Mouse (Mus musculus): ENCODE measurements around the gene Gm12355.
A peak's percentile ranks its signal among the peaks of the same experiment; 100 is the strongest.

GRCm38 (mm10) chr11:98660517-98660916, 35.1 kb upstream of the Gm12355 start:
- TF ChIP-seq CTCF (IDR thresholded peaks at IDR 0.05) (peak; percentile 87), EP300 (IDR thresholded peaks at IDR 0.05) (no peak)
